Mouse (Mus musculus) thymus, adult 18-20 months (tissue): ENCODE results near the gene Sec31a.

Source experiments
- DNase-seq, 2 experiments: peaks; one replicate each; pipeline ENCODE4 v3.0.0; 2022; ENCODE audit warnings: mixed read lengths in 2 of 2

Gene Sec31a

GRCm38 (mm10) chr5:100396753-100397152 is 19.3 kb downstream of the Sec31a start:
- no peak for DNase-seq

GRCm38 (mm10) chr5:100393681-100394080 is 22.4 kb downstream of the Sec31a start:
- DNase-seq, result no peak

GRCm38 (mm10) chr5:100392436-100392955 is 23.5 kb downstream of the Sec31a start:
- DNase-seq, result no peak

GRCm38 (mm10) chr5:100383782-100384510 is 32.1 kb downstream of the Sec31a start:
- DNase-seq, result no peak

GRCm38 (mm10) chr5:100381094-100381493 is 34.9 kb downstream of the Sec31a start:
- no peak for DNase-seq

DNA sequence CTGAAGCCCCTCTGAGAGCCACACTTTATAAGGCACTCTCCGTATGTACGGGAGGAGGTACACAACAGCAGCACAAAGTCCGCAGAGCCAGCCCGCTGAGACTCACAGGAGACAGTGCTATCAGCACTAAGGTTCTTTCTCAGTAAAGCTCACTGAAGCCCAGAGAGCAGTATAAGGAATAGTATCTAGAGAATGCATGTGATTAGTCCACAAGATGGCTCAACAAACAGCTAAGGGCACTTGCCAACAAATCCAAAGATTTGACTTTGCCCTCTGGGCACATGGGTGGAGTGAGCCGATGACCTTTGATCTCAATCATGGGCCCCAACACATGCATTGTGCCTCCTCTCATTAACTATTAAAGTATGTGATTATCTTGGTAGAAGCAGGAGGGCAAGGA is 35.8 kb downstream of the Sec31a start:
- DNase-seq, result no peak

DNA sequence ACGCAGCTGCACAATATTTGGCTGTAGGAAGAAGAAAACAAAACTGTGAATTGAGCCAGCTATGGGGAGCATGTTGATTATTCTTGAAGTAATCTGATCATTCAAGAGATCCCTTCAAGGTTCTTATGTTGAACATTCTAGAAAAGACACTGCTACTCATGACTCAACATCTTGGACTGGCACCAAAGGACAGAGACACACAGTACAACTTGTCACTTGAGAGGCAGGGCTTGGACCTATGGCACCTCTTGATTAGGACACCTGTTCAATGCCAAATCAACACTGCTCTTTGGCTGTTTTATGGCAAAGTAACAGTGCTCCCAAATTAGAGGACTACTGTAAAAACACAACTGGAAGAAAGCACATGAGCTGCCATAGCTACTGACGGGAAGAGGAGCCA is 37.1 kb downstream of the Sec31a start:
- no peak for DNase-seq

- DNase-seq, result no peak
Observed at GRCm38 (mm10) chr5:100378211-100378610, 37.8 kb downstream of the Sec31a start.

- DNase-seq, result no peak
Observed at GRCm38 (mm10) chr5:100377376-100377775, 38.7 kb downstream of the Sec31a start.

DNA sequence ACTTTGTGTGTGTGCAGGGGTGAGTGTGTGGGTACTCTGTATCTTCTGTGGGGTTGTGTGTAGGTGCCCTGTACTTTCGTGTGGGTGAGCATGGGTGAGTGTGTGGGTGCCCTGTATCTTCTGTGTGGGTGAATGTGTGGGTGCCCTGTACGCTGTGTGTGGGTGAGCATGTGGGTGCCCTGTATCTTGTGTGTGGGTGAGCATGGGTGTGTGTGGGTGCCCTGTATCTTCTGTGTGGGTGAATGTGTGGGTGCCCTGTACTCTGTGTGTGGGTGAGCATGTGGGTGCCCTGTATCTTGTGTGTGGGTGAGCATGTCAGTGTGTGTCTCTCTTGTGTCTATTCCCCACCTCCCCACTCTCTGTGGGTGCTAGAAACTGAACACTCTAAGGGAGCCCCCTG is 41.3 kb downstream of the Sec31a start:
- no peak for DNase-seq

- peak in 1 of 2 experiments; percentile 20 for DNase-seq
Observed at GRCm38 (mm10) chr5:100373952-100374351, 42.1 kb downstream of the Sec31a start.

DNA sequence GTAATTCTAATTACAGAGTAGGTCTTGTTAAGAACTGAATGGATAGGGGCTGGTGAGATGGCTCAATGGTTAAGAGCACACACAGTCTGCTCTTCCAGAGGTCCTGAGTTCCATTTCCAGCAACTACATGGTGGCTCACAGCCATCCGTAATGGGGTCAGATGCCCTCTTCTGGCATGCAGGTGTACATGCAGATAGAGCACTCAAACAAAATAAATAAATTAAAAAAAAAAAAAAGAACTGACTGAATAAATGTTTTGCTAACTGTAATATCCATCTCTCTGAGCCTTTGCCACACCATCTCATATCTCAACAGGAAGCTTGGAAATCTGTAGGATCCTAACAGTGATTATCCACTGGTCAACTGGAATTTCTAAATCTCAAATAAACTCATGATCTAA is 45.1 kb downstream of the Sec31a start:
- DNase-seq, result no peak

DNA sequence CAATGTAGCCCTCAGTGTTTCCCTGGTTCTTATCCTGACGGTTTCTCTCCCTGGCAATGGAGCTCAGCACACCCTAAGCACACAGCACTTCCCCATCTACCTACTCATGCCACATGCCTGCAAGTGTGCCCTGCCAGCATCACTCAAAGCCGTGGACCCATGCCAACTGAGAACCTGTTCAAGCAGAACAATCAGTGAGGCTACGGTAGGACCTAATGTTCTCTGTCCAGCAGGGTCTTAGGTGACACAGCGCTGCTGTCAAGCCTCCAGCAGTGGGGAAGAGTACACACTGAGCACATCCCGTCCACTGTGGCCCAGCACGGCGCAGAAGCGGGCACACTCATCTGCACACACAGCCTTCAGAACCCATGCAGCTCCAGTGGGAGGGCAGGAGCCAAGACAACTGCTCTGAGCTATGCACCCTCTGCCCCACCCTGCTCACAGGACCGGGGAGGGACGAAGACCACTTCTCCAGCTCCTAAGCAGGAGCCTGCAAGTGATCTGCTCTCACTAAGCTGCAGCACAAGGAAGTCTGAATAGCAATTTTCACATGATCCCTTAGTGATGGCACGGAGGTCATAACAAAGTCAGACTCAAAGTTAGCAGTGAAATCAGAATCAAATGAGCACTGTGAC is 46.1 kb downstream of the Sec31a start:
- no peak for DNase-seq

- DNase-seq, result no peak
Observed at GRCm38 (mm10) chr5:100369093-100369492, 46.9 kb downstream of the Sec31a start.

- no peak for DNase-seq
Observed at GRCm38 (mm10) chr5:100368527-100368926, 47.5 kb downstream of the Sec31a start.

- DNase-seq, result no peak
Observed at GRCm38 (mm10) chr5:100367051-100367450, 49.0 kb downstream of the Sec31a start.

- no peak for DNase-seq
Observed at GRCm38 (mm10) chr5:100360296-100360695, 55.7 kb downstream of the Sec31a start.

GRCm38 (mm10) chr5:100358334-100358733 is 57.7 kb downstream of the Sec31a start:
- DNase-seq, result peak in 1 of 2 experiments; percentile 30

- DNase-seq, result no peak
Observed at GRCm38 (mm10) chr5:100354644-100355043, 61.4 kb downstream of the Sec31a start.

- no peak for DNase-seq
Observed at GRCm38 (mm10) chr5:100352986-100353848, 62.8 kb downstream of the Sec31a start.

GRCm38 (mm10) chr5:100350907-100351456 is 65.1 kb downstream of the Sec31a start:
- DNase-seq, result no peak

GRCm38 (mm10) chr5:100349287-100350215 is 66.5 kb downstream of the Sec31a start:
- no peak for DNase-seq
